ENCODE assay signal across 7 mouse cellular contexts in the genomic region with DNA sequence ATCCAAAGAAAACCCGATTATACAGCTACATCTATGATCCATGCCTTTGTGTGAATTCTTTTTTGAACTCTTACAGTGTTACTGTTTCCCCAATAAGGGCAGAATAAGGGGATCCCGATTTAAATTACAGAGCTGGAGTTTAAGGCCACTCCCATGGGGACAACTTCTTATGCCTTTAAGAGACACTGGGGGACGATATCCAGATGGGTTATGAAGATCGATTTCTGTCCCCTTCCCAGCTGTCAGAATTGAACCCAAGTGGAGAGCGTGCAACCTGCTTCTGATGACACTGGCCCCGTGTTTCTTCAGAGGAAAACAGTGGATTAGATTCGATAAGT. TPM values are rescaled to one million over a fixed set of nuclear protein-coding genes. Genes with fewer than 3 reads are reported as not detected.
DNase-seq lines count a peak whose midpoint lies in the region; ATAC-seq lines count a peak whose summit lies in the region.

No protein-coding gene starts in this region.

- H3K36me3 ChIP-seq in neural tube, embryonic 11.5 days (ENCODE audit: control insufficient read depth, insufficient read depth, low read length), result no peaks in the 10 kb centered on the region
- H3K36me3 ChIP-seq in liver, embryonic 11.5 days (ENCODE audit: control insufficient read depth, insufficient read depth, low read length), result no peaks in the 10 kb centered on the region
- no peaks in the 10 kb centered on the region for H3K36me3 ChIP-seq in stomach, embryonic 16.5 days (ENCODE audit: control insufficient read depth, insufficient read depth, low read length)

- H3K9me3 ChIP-seq in neural tube, embryonic 11.5 days (ENCODE audit: control insufficient read depth, low read length), result no peaks in the 10 kb centered on the region
- no peaks in the 10 kb centered on the region for H3K9me3 ChIP-seq in liver, embryonic 11.5 days (ENCODE audit: control insufficient read depth, low read length)
- H3K9me3 ChIP-seq in stomach, embryonic 16.5 days (replicated peaks; ENCODE audit: control insufficient read depth, low read length), result no peaks in the 10 kb centered on the region

- H3K4me2 ChIP-seq in neural tube, embryonic 11.5 days (ENCODE audit: low read depth), result peak overlapping the region; percentile 29
- peak overlapping the region; percentile 68 for H3K4me2 ChIP-seq in liver, embryonic 11.5 days
- H3K4me2 ChIP-seq in stomach, embryonic 16.5 days (ENCODE audit: low read depth, low read length), result peak overlapping the region; percentile 49

- no peak overlapping the region for H3K27ac ChIP-seq in neural tube, embryonic 11.5 days (ENCODE audit: low read depth, low read length)
- H3K27ac ChIP-seq in liver, embryonic 11.5 days (ENCODE audit: low read depth, low read length), result no peak overlapping the region
- H3K27ac ChIP-seq in stomach, embryonic 16.5 days (ENCODE audit: low read length), result peak overlapping the region; percentile 56; the same call in 1 of the 2 replicates

- H3K9ac ChIP-seq in neural tube, embryonic 11.5 days (ENCODE audit: low read length), result no peak overlapping the region
- H3K9ac ChIP-seq in liver, embryonic 11.5 days (ENCODE audit: low read depth, low read length), result no peak overlapping the region
- H3K9ac ChIP-seq in stomach, embryonic 16.5 days (ENCODE audit: low read length), result peak overlapping the region; percentile 54; the same call in 1 of the 2 replicates

- peak overlapping the region; percentile 57; the same call in 1 of the 2 replicates for H3K4me3 ChIP-seq in neural tube, embryonic 11.5 days (ENCODE audit: low read depth, low read length)
- H3K4me3 ChIP-seq in liver, embryonic 11.5 days (ENCODE audit: low read depth, low read length), result peak overlapping the region; percentile 66
- H3K4me3 ChIP-seq in stomach, embryonic 16.5 days (replicated peaks; ENCODE audit: low read length), result peak overlapping the region; percentile 61

- H3K27me3 ChIP-seq in neural tube, embryonic 11.5 days (ENCODE audit: control insufficient read depth, insufficient read depth, low read length), result no peaks in the 10 kb centered on the region
- H3K27me3 ChIP-seq in liver, embryonic 11.5 days (replicated peaks; ENCODE audit: control insufficient read depth, insufficient read depth, low read length), result no peaks in the 10 kb centered on the region
- H3K27me3 ChIP-seq in stomach, embryonic 16.5 days (ENCODE audit: control insufficient read depth, insufficient read depth, low read length), result no peaks in the 10 kb centered on the region

- H3K4me1 ChIP-seq in neural tube, embryonic 11.5 days (ENCODE audit: control insufficient read depth, insufficient read depth, low read length), result no peaks in the 10 kb centered on the region
- H3K4me1 ChIP-seq in liver, embryonic 11.5 days (replicated peaks; ENCODE audit: control insufficient read depth, insufficient read depth, low read length), result peaks cover 2% of the 10 kb centered on the region; the same call in 1 of the 2 replicates
- H3K4me1 ChIP-seq in stomach, embryonic 16.5 days (ENCODE audit: control insufficient read depth, insufficient read depth, low read length), result no peaks in the 10 kb centered on the region

- ATAC-seq in neural tube, embryonic 11.5 days (ENCODE audit: insufficient read depth, low FRiP score, low TSS enrichment), result no peak; the same call in 1 of the 2 replicates
- ATAC-seq in erythroid progenitor cell, adult 5-6 weeks (replicated peaks; ENCODE audit: low FRiP score, poor library complexity, severe bottlenecking), result peak; percentile 58
- peak; percentile 33 for ATAC-seq in liver, embryonic 11.5 days (replicated peaks; ENCODE audit: low FRiP score)
- ATAC-seq in stomach, embryonic 16.5 days (ENCODE audit: insufficient read depth, low FRiP score), result peak; percentile 23; the same call in 1 of the 2 replicates

- 27% methylated on average over 7 of the region's 7 CpGs for WGBS in neural tube, embryonic 11.5 days
- WGBS in liver, embryonic 11.5 days, result 18% methylated on average over 7 of the region's 7 CpGs
- WGBS in stomach, embryonic 16.5 days, result 22% methylated on average over 7 of the region's 7 CpGs

- no peak for DNase-seq in neural tube, embryonic 11.5 days (ENCODE audit: low spot score)
- no peak for DNase-seq in neural tube, embryonic 10.5 days (ENCODE audit: extremely low spot score, low spot score)
- no peak for DNase-seq in liver, embryonic 11.5 days (ENCODE audit: low spot score)
- DNase-seq in cerebellum, adult 18-20 months, result no peak
- DNase-seq in cerebellum, adult 8-10 months, result no peak

RNA-seq across cellular contexts. Expression of a gene that starts 0.3 kb away (rescaled TPM):
- 16.0 and 17.2 TPM in 2 replicates for polyA plus RNA-seq in neural tube, embryonic 11.5 days (2014; fragmentation: Nextera tagmentation; extraction: Ambion mirVana)
- total RNA-seq in erythroid progenitor cell, adult 5-6 weeks (2015; ENCODE audit: low replicate concordance), result 2.5 and 4.2 TPM in 2 replicates
- total RNA-seq in erythroid progenitor cell, adult 5-6 weeks (2017; ENCODE audit: low replicate concordance), result 3.3 and 5.3 TPM in 2 replicates
- 6.8 and 7.3 TPM in 2 replicates for polyA plus RNA-seq in liver, embryonic 11.5 days (2014; fragmentation: Nextera tagmentation; extraction: Ambion mirVana)
- 16.6 and 18.5 TPM in 2 replicates for polyA plus RNA-seq in stomach, embryonic 16.5 days (2015; fragmentation: Nextera tagmentation; extraction: Ambion mirVana)

RNA-seq across cellular contexts. Expression of a gene that starts 11.4 kb away (rescaled TPM):
- polyA plus RNA-seq in neural tube, embryonic 11.5 days (2014; fragmentation: Nextera tagmentation; extraction: Ambion mirVana), result 53.8 and 54.1 TPM in 2 replicates
- 8.4 and 11.9 TPM in 2 replicates for total RNA-seq in erythroid progenitor cell, adult 5-6 weeks (2015; ENCODE audit: low replicate concordance)
- total RNA-seq in erythroid progenitor cell, adult 5-6 weeks (2017; ENCODE audit: low replicate concordance), result 6.3 and 7.6 TPM in 2 replicates
- 20.2 and 25.0 TPM in 2 replicates for polyA plus RNA-seq in liver, embryonic 11.5 days (2014; fragmentation: Nextera tagmentation; extraction: Ambion mirVana)
- polyA plus RNA-seq in stomach, embryonic 16.5 days (2015; fragmentation: Nextera tagmentation; extraction: Ambion mirVana), result 26.0 and 27.3 TPM in 2 replicates

RNA-seq across cellular contexts. Expression of a gene that starts 59.8 kb away (rescaled TPM):
- polyA plus RNA-seq in neural tube, embryonic 11.5 days (2014; fragmentation: Nextera tagmentation; extraction: Ambion mirVana), result 0.23 TPM in 1 of 2 replicates, not detected in the other
- not detected in 2 replicates for total RNA-seq in erythroid progenitor cell, adult 5-6 weeks (2015; ENCODE audit: low replicate concordance)
- not detected in 2 replicates for total RNA-seq in erythroid progenitor cell, adult 5-6 weeks (2017; ENCODE audit: low replicate concordance)
- not detected in 2 replicates for polyA plus RNA-seq in liver, embryonic 11.5 days (2014; fragmentation: Nextera tagmentation; extraction: Ambion mirVana)
- 0.30 TPM in 1 of 2 replicates, not detected in the other for polyA plus RNA-seq in stomach, embryonic 16.5 days (2015; fragmentation: Nextera tagmentation; extraction: Ambion mirVana)
